ENCODE assay signal across 12 mouse cellular contexts in the genomic region with DNA sequence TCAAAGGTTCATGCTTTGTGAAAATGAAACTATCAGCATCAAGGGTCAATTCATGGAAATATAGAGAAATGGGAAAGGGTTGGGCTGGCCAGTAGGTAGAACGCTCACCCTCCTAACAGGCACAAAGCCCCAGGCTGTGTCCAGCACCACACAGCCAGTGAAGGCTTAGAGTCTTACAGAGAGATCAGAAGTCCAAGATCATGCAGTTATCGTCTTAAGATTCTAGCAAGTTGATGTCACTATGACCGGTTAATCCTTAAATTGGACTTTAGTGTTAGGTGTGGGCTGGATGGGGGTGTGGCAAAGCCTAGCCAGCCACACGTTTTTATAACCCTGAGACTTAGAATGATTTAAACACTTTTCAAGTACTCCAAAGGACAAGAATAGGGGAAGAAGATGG.
"Had no signal": no experiment of that assay in that cellular context is flagged by ENCODE, and none has a peak within 500 bp of the region (broad histone marks: within the 10 kb centered on the region; RNA-seq: fewer than 3 reads in every experiment).

No protein-coding gene starts in this region.

- H3K27ac ChIP-seq: left cerebral cortex, adult 2 months; limb, embryonic 10.5 days; liver, embryonic 15.5 days; midbrain, embryonic 13.5 days; neural tube, embryonic 15.5 days; stomach, postnatal 0 days had no signal

- ATAC-seq: lung, postnatal 0 days; midbrain, embryonic 13.5 days had no signal

- DNase-seq: lung, adult 2 months; lung, postnatal 36 days; right cerebral cortex, postnatal 14 days; thymus, postnatal 4 days had no signal

- H3K4me3 ChIP-seq: left cerebral cortex, adult 2 months; limb, embryonic 10.5 days; liver, embryonic 15.5 days; midbrain, embryonic 13.5 days; neural tube, embryonic 15.5 days had no signal

- H3K27me3 ChIP-seq: liver, embryonic 15.5 days; midbrain, embryonic 13.5 days; neural tube, embryonic 15.5 days had no signal

- H3K36me3 ChIP-seq: limb, embryonic 10.5 days; liver, embryonic 15.5 days; midbrain, embryonic 13.5 days; neural tube, embryonic 15.5 days had no signal

- H3K9ac ChIP-seq: liver, embryonic 15.5 days; midbrain, embryonic 13.5 days; neural tube, embryonic 15.5 days had no signal

- H3K4me1 ChIP-seq: limb, embryonic 10.5 days; liver, embryonic 15.5 days; midbrain, embryonic 13.5 days; neural tube, embryonic 15.5 days had no signal

- H3K4me2 ChIP-seq: liver, embryonic 11.5 days; liver, embryonic 15.5 days; midbrain, embryonic 13.5 days; neural tube, embryonic 15.5 days had no signal

- H3K9me3 ChIP-seq: limb, embryonic 10.5 days; liver, embryonic 15.5 days; midbrain, embryonic 13.5 days; neural tube, embryonic 15.5 days had no signal
